Mouse (Mus musculus): ENCODE measurements around the gene Il13ra1.

DNA sequence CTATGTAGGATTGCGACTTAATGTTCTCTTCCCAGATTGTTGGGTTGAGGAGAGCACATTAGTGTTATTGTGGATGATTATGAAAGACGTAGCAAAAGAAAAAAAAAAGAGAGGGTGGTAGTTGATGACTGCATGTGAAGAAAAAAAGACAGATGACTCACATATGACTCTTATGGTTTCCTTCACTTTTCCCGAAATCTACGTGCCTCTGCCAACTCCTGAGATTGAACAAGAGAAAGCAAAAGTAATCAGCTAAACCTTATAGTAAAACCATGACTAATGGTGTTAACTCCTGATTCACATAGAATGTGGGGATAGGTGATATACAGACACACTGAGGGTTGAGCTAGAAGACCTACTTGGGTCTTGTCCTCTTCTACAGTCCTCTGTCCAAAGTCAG is 3.3 kb downstream of the Il13ra1 start:
- TF ChIP-seq CTCF (IDR thresholded peaks at IDR 0.05; ENCODE audit: control insufficient read depth, insufficient read depth, insufficient replicate concordance, low read depth, low read length), result no peak
- no peak for TF ChIP-seq POLR2A (IDR thresholded peaks at IDR 0.05; ENCODE audit: control insufficient read depth, low read depth, low read length)

Data from testis, adult 2 months (tissue).